Mouse (Mus musculus) CH12.LX (cell line): ENCODE data around the gene Olfr872.

Experiments used
- CTCF ChIP-seq, 2 experiments: IDR thresholded peaks in 1 of 2; conservative IDR thresholded peaks in 1 of 2; 2 replicates each; pipeline ENCODE4 v1.5.1; 2011 to 2012; ENCODE audit warnings: low read depth in 2 of 2, low read length in 2 of 2, improper control_type of control experiment in 1 of 2, inconsistent platforms in 1 of 2, mild to moderate bottlenecking in 1 of 2, moderate library complexity in 1 of 2
- GABPA ChIP-seq: IDR thresholded peaks from 2 replicates; pipeline ENCODE4 v1.6.1; 2012; ENCODE audit warnings: low read depth, low read length, improper control_type of control experiment, inconsistent platforms; ENCODE audit not compliant: insufficient replicate concordance
- JUND ChIP-seq: conservative IDR thresholded peaks from 2 replicates; pipeline ENCODE4 v1.6.1; 2011; ENCODE audit warnings: low read depth, low read length, improper control_type of control experiment
- POLR2A ChIP-seq: IDR thresholded peaks from 2 replicates; pipeline ENCODE4 v1.6.1; 2011; ENCODE audit warnings: low read depth, mild to moderate bottlenecking, improper control_type of control experiment, low read length
- TBP ChIP-seq: conservative IDR thresholded peaks from 2 replicates; pipeline ENCODE4 v1.6.1; 2011; ENCODE audit warnings: low read depth, low read length, improper control_type of control experiment

DNA sequence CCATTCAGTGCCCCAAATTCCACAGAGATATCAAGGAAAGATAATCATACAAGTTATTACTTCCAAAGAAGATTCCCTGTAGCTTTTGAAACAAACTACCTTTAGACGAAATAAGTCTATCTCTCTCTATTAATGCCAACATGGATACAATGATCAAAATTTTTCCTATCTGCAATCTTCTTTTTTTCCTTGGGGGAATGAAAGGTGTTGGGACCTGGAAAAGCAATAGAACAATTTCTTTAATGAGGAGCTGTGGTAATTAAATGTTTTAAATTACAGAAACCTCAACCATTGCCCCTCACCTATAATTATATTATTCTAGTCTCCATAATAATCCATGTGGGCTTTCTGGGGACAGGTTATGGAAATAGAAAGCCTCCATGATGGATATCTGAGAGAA lies 45.1 kb downstream of the Olfr872 start, which contains the start of gene Olfr39:
- TF ChIP-seq POLR2A (no peak), CTCF (conservative IDR thresholded peaks at IDR 0.05 in 1 of 2, IDR thresholded peaks at IDR 0.05 in 1 of 2; ENCODE audit: low read depth in 2 of 2, low read length in 2 of 2) (no peak), GABPA (no peak), JUND (no peak), TBP (no peak)
